Mouse (Mus musculus): Measurements from ENCODE around the gene Rpl5.
"Not testable (repeated sequence)": the region's sequence is repeated elsewhere in the genome, so short reads cannot be mapped to it uniquely, and the experiment has no call there.

Rpl5 gene

GRCm38 (mm10) chr5:107900206-107901013 lies at the start of gene Rpl5:
Gene Rpl5, plus strand, starts transcription at chr5:107900502.
- peak; percentile 96 for DNase-seq (ENCODE audit: low spot score)

DNA sequence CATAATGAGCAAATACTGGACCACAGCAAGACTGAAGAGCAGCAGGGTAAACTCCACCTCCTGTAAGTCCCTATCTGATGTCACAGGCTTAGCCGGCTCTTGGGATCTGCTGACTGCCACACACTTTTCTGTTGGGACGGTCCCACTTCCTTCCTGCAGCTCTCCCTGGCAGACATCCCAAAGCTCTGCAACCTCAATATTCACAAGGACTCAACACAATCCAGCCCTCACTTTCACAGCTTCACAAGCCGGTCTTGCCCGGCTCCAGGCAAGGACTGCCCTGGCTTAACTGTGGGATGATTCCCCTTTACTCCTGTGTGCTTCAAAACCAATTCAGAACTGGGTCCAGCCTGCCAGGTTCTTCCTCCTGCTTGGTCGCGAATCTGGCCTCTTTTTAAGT lies 46.5 kb upstream of the Rpl5 start:
- DNase-seq (ENCODE audit: low spot score) = no peak

GRCm38 (mm10) chr5:107854556-107854955 lies 45.7 kb upstream of the Rpl5 start:
- DNase-seq (ENCODE audit: low spot score) = no peak

DNA sequence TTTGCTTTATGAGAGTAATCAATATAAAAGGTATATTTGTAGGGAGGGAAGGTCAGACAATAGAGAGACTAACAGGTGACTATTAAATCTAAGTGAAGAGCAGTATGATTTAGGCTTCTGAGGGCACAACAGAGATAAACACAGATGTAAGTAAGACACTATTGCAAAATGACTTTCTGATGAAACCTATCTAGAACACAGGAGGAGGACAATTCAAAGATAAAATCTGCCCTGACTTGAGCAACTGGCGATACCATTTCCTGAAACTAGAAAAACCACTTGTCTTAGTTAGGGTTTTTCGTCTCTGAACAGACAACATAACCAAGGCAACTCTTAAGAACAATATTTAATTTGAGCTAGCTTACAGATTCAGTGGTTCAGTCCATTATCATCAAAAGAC lies 44.8 kb upstream of the Rpl5 start:
- no peak for DNase-seq (ENCODE audit: low spot score)

DNA sequence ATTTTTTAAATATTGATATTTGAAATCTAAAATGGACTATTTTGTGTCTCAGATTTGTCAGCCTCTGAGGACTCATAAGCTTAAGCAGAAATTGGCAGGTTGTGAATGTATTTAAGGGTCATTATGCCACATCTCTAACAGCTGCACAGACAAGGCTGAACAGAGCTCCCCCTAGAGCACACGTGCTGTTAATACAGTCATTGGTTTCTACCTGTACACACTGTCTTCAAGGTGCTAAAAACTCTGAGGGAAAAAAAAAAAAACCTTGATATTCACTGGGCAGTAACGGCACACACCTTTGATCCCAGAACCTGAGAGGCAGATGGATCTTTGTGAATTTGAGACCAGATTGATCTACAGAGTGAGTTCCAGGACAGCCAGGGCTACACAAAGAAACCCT lies 41.3 kb upstream of the Rpl5 start:
- no peak for DNase-seq (ENCODE audit: low spot score)

GRCm38 (mm10) chr5:107863971-107864370 lies 36.3 kb upstream of the Rpl5 start:
- DNase-seq (ENCODE audit: low spot score) = peak; percentile 19

- no peak for DNase-seq (ENCODE audit: low spot score)
Observed at GRCm38 (mm10) chr5:107866127-107867126, 33.9 kb upstream of the Rpl5 start.

DNA sequence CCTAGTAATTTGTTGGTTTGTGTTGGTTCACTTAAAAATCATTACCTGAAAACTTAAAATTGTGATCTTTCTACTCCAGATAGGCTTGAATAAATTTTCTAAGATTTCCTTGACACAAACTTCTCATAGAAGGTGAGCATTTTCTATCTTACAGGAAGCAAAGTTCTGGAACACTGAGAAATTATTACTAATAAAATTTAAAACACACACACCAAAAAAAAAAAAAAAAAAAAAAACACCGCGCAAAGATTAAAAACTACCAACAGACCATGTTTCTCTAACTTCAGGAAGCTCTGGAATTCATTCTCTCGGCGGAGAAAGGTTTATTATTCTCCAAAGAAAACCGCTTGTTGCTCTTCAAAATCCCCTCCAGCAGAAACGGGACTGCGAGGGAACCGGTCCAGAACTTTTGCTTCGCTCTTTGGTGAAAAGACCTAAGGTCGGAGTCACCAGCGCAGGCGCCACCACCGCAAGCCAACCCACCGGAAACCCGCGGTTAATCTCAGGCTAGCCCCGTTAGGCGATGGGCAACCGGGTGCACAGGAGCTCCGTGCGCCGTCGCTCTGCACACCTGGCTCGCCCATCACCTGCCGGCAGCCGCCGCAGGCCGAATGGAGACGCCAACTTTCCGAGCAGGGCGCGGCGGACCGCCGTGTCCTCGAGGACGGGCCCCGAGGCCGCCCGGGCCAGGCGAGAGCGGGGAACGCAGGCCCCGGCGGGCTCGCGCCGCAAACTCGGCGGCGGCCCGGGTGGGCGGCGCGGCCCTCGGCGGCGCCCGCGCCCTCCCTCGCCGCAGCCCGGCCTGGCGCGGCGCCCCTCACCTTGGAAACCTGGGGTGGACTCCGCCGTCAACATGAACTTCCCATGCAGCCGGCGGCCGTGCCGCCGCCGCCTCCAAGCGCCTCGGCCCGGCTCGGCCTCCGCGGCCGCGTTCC lies 32.1 kb upstream of the Rpl5 start:
- DNase-seq (ENCODE audit: low spot score) = peak; percentile 77

GRCm38 (mm10) chr5:107868905-107869424 lies 31.3 kb upstream of the Rpl5 start:
- peak; percentile 93 for DNase-seq (ENCODE audit: low spot score)

- no peak for DNase-seq (ENCODE audit: low spot score)
Observed at GRCm38 (mm10) chr5:107869701-107870100, 30.6 kb upstream of the Rpl5 start.

- no peak for DNase-seq (ENCODE audit: low spot score)
Observed at GRCm38 (mm10) chr5:107873330-107873729, 27.0 kb upstream of the Rpl5 start.

- DNase-seq (ENCODE audit: low spot score) = no peak
Observed at GRCm38 (mm10) chr5:107873886-107874302, 26.4 kb upstream of the Rpl5 start.

DNA sequence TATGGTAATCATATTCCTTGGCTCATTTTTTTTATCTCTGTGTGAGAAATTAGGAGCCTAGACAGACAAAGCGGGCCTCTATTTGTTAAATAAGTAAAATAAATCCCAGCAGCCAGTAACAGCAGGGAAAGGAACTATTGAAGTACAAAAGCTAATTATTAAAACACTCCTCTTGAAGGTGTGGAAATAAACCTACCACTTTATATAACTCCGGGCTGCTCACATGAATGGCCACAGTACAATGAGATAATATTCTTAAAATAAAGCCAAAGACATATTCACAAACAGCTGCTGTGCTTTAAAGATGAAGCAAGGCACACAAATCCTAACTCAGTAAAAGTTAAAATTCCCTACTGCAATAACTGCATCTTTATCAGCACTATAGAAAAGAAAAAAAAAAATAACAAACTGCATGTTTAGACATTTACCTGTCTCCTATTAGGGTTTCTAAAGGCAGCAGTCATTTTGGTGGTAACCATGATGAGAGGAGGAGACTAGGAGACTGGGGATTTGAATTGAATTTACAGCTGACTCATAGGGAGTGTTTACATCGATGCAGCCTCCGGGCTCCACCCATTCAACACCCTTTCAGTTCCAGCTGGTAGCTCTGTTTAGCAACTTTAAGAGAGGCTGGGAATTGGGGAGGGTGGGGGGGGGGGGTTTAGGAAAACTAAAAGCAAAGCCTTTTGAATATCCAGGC lies 25.6 kb upstream of the Rpl5 start, which contains the start of gene Evi5:
TSS of gene Evi5 (minus strand) at position 547 of the 700 bp plus-strand sequence.
- DNase-seq (ENCODE audit: low spot score) = no peak

DNA sequence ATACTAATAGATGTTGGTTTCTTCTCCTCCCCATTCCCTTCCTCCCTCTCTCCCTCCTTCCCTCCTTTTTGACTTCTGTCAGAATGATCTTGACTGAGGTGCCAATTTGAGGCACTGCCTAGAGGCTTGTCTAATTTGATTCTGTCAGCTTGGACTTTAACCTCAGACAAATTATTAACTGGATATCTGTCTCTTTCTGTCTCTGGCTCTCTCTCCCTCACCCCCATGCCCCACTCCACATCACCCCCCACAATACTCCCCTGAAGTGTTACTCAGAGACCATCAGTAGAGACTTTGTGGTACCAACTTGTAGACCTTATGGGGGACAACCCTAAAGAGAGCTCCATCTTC lies 25.1 kb upstream of the Rpl5 start:
- DNase-seq (ENCODE audit: low spot score) = no peak

- DNase-seq (ENCODE audit: low spot score) = no peak
Observed at GRCm38 (mm10) chr5:107877053-107877452, 23.2 kb upstream of the Rpl5 start.

GRCm38 (mm10) chr5:107880710-107881109 lies 19.6 kb upstream of the Rpl5 start:
- no peak for DNase-seq (ENCODE audit: low spot score)

DNA sequence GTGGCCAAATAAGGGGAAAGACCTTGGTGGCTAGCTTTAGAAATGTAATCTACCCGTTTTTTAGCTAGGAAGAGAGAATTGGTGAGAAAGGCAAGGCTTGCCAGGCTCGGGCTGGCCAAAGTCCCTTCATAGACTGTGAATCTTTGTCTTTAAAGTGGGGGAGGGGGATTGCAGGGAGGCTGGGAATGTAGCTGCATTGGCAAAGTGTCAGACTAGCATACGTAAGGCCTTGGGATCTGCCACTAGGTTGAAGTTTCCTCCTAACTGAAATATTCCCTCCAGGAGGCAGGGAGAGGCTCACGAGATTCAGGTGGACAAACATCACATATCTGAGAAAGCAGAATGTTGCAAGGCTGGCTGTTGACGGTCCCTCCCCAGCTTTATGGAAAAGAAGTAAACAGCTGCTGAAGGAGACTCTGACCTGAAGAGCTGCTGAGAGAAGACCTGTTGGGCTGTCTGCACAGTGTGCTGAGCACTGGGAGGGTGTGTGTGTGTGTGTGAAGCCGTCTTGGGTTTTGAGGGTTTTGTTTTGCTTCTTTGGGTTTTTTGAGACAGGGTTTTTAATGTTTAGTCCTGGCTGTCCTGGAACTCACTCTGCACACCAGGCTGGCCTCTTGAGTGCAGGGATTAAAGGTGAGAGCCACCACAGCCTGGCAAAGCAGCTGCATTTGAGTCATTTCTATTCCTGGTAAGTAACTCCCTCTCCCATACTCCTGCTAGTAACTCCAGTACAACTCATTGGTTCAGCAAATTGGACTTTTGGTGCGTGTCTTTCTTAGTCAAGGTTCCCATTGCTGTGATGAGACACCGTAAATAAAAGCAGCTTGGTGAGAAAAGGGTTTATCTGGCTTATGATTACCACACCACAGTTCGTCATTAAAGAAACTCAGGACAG lies 10.1 kb upstream of the Rpl5 start:
- DNase-seq (ENCODE audit: low spot score) = no peak

GRCm38 (mm10) chr5:107891515-107891914 lies 8.8 kb upstream of the Rpl5 start:
- not testable (repeated sequence) for DNase-seq (ENCODE audit: low spot score)

DNA sequence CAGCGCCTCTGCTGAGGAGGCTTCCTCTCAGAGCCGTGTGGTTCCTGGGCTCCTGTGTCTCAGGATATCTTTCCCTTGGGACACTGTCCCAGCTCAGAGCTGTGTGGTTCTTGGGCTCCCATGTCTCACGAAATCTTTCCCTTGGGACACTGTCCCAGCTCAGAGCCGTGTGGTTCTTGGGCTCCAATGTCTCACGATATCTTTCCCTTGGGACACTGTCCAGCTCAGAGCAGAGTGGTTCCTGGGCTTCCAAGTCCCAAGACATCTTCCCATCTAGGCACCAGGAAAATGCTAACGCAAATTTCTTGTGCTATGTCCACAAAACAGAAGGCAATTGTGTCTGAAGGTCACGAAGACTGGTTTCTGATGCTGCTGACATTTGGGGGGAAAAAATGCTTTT lies 5.6 kb upstream of the Rpl5 start:
- DNase-seq (ENCODE audit: low spot score) = peak; percentile 43

DNA sequence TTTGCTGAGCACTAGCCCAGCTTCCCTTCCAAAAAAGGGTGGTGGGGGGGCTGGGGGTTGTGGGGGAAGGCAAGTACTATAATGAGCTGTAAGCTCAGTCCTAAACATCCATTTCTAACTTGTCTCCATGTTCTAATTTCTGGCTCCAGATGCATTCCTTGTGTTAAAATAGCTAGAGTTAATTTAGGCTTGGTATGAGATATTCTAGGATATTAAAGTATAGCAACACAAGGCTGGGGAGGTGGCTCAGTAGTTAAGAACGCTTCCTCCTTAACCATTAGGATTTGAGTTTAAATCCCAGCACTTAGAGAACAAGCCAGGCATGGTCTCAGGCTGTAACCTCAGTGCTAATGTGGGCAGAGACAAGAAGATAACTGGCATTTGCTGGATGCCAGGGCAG lies 4.0 kb upstream of the Rpl5 start:
- DNase-seq (ENCODE audit: low spot score) = no peak

All from testis, postnatal 14 days (tissue).